Mouse (Mus musculus) spleen, adult 2 months (tissue): ENCODE data around the gene Trmt112.

ENCODE experiments used
- CTCF ChIP-seq: fragments of 200-500 bp; IDR thresholded peaks from 2 replicates; pipeline ENCODE4 v1.5.1; 2011; ENCODE audit warnings: mild to moderate bottlenecking, inconsistent platforms; ENCODE audit not compliant: insufficient read depth, insufficient read length, insufficient replicate concordance; ENCODE audit errors: extremely low read depth
- POLR2A ChIP-seq: fragments of 200-500 bp; IDR thresholded peaks from 2 replicates; pipeline ENCODE4 v1.6.1; 2011; ENCODE audit warnings: low read depth, low read length, inconsistent platforms

- no peak for TF ChIP-seq POLR2A
- TF ChIP-seq CTCF: no peak
Observed at GRCm38 (mm10) chr19:6876799-6877198, 32.7 kb upstream of the Trmt112 start.
